Mouse (Mus musculus): ENCODE data around the gene Rps25. TPM values are rescaled to one million over a fixed set of nuclear protein-coding genes. Genes with fewer than 3 reads are reported as not detected.

The Rps25 gene
- polyA plus RNA-seq (2014; fragmentation: Illumina TruSeq; extraction: RNeasy Lipid Tissue Mini Kit (QIAGEN cat#74804)) = 968 TPM

GRCm38 (mm10) chr9:44406906-44407751, at the start of gene Rps25, which contains the start of gene Trappc4:
TSS of gene Rps25 (plus strand) at chr9:44407139.
TSS of gene Trappc4 (minus strand) at chr9:44407600.

GRCm38 (mm10) chr9:44361190-44361917, 45.6 kb upstream of the Rps25 start, which contains the start of gene Vps11:
TSS of gene Vps11 (minus strand) at chr9:44361670.

GRCm38 (mm10) chr9:44379054-44379834, 27.7 kb upstream of the Rps25 start, which contains the start of gene Hyou1:
TSS of gene Hyou1 (plus strand) at chr9:44379490.

GRCm38 (mm10) chr9:44396684-44397411, 10.1 kb upstream of the Rps25 start, which contains the start of gene Slc37a4:
TSS of gene Slc37a4 (plus strand) at chr9:44396852.

GRCm38 (mm10) chr9:44418519-44419385, 11.8 kb downstream of the Rps25 start, which contains the start of gene Ccdc84:
TSS of gene Ccdc84 (minus strand) at chr9:44418569.

GRCm38 (mm10) chr9:44440961-44441360, 34.0 kb downstream of the Rps25 start, which contains the start of gene Foxr1:
TSS of gene Foxr1 (minus strand) at chr9:44441136.

GRCm38 (mm10) chr9:44454891-44455220, 47.9 kb downstream of the Rps25 start, which contains the start of gene Upk2:
TSS of gene Upk2 (minus strand) at chr9:44454976.

Other genes starting within 250 kb of the Rps25 start
- gene Cbl, start 173.1 kb upstream of the Rps25 start, polyA plus RNA-seq (2014; fragmentation: Illumina TruSeq; extraction: RNeasy Lipid Tissue Mini Kit (QIAGEN cat#74804)) = 36.8 TPM
- gene Ccdc153, start 166.5 kb upstream of the Rps25 start, polyA plus RNA-seq (2014; fragmentation: Illumina TruSeq; extraction: RNeasy Lipid Tissue Mini Kit (QIAGEN cat#74804)) = 4.9 TPM
- gene Pdzd3, start 155.7 kb upstream of the Rps25 start, polyA plus RNA-seq (2014; fragmentation: Illumina TruSeq; extraction: RNeasy Lipid Tissue Mini Kit (QIAGEN cat#74804)) = not detected
- not detected for gene Nlrx1, start 138.5 kb upstream of the Rps25 start, polyA plus RNA-seq (2014; fragmentation: Illumina TruSeq; extraction: RNeasy Lipid Tissue Mini Kit (QIAGEN cat#74804))
- 0.14 TPM for gene Abcg4, start 118.5 kb upstream of the Rps25 start, polyA plus RNA-seq (2014; fragmentation: Illumina TruSeq; extraction: RNeasy Lipid Tissue Mini Kit (QIAGEN cat#74804))
- 15.0 TPM for gene Hinfp, start 101.5 kb upstream of the Rps25 start, polyA plus RNA-seq (2014; fragmentation: Illumina TruSeq; extraction: RNeasy Lipid Tissue Mini Kit (QIAGEN cat#74804))
- 0.63 TPM for gene C2cd2l, start 86.9 kb upstream of the Rps25 start, polyA plus RNA-seq (2014; fragmentation: Illumina TruSeq; extraction: RNeasy Lipid Tissue Mini Kit (QIAGEN cat#74804))
- gene Dpagt1, start 81.1 kb upstream of the Rps25 start, polyA plus RNA-seq (2014; fragmentation: Illumina TruSeq; extraction: RNeasy Lipid Tissue Mini Kit (QIAGEN cat#74804)) = 11.4 TPM
- gene H2afx, start 72.4 kb upstream of the Rps25 start, polyA plus RNA-seq (2014; fragmentation: Illumina TruSeq; extraction: RNeasy Lipid Tissue Mini Kit (QIAGEN cat#74804)) = 9.2 TPM
- gene Hmbs, start 62.9 kb upstream of the Rps25 start, polyA plus RNA-seq (2014; fragmentation: Illumina TruSeq; extraction: RNeasy Lipid Tissue Mini Kit (QIAGEN cat#74804)) = 26.6 TPM
- gene Vps11, start 45.5 kb upstream of the Rps25 start, polyA plus RNA-seq (2014; fragmentation: Illumina TruSeq; extraction: RNeasy Lipid Tissue Mini Kit (QIAGEN cat#74804)) = 11.1 TPM
- gene Hyou1, start 27.6 kb upstream of the Rps25 start, polyA plus RNA-seq (2014; fragmentation: Illumina TruSeq; extraction: RNeasy Lipid Tissue Mini Kit (QIAGEN cat#74804)) = 22.1 TPM
- gene Slc37a4, start 10.3 kb upstream of the Rps25 start, polyA plus RNA-seq (2014; fragmentation: Illumina TruSeq; extraction: RNeasy Lipid Tissue Mini Kit (QIAGEN cat#74804)) = 1.4 TPM
- gene Trappc4, start 461 bp downstream of the Rps25 start, polyA plus RNA-seq (2014; fragmentation: Illumina TruSeq; extraction: RNeasy Lipid Tissue Mini Kit (QIAGEN cat#74804)) = 28.7 TPM
- 4.1 TPM for gene Ccdc84, start 11.4 kb downstream of the Rps25 start, polyA plus RNA-seq (2014; fragmentation: Illumina TruSeq; extraction: RNeasy Lipid Tissue Mini Kit (QIAGEN cat#74804))
- gene Foxr1, start 34.0 kb downstream of the Rps25 start, polyA plus RNA-seq (2014; fragmentation: Illumina TruSeq; extraction: RNeasy Lipid Tissue Mini Kit (QIAGEN cat#74804)) = 0.54 TPM
- gene Upk2, start 47.8 kb downstream of the Rps25 start, polyA plus RNA-seq (2014; fragmentation: Illumina TruSeq; extraction: RNeasy Lipid Tissue Mini Kit (QIAGEN cat#74804)) = not detected
- 2.6 TPM for gene Bcl9l, start 75.7 kb downstream of the Rps25 start, polyA plus RNA-seq (2014; fragmentation: Illumina TruSeq; extraction: RNeasy Lipid Tissue Mini Kit (QIAGEN cat#74804))
- gene Cxcr5, start 154.7 kb downstream of the Rps25 start, polyA plus RNA-seq (2014; fragmentation: Illumina TruSeq; extraction: RNeasy Lipid Tissue Mini Kit (QIAGEN cat#74804)) = not detected
- gene Ddx6, start 197.8 kb downstream of the Rps25 start, polyA plus RNA-seq (2014; fragmentation: Illumina TruSeq; extraction: RNeasy Lipid Tissue Mini Kit (QIAGEN cat#74804)) = 406 TPM